Mouse (Mus musculus): Measurements from ENCODE around the gene Rps19. TPM values are rescaled to one million over a fixed set of nuclear protein-coding genes. Genes with fewer than 3 reads are reported as not detected.
"Not testable (repeated sequence)": the region's sequence is repeated elsewhere in the genome, so short reads cannot be mapped to it uniquely, and the experiment has no call there.

Rps19 gene
- polyA plus RNA-seq (2011; ENCODE audit: insufficient read depth, insufficient read length, low read depth, missing spikeins): 2,100 and 2,446 TPM in 2 replicates

DNA sequence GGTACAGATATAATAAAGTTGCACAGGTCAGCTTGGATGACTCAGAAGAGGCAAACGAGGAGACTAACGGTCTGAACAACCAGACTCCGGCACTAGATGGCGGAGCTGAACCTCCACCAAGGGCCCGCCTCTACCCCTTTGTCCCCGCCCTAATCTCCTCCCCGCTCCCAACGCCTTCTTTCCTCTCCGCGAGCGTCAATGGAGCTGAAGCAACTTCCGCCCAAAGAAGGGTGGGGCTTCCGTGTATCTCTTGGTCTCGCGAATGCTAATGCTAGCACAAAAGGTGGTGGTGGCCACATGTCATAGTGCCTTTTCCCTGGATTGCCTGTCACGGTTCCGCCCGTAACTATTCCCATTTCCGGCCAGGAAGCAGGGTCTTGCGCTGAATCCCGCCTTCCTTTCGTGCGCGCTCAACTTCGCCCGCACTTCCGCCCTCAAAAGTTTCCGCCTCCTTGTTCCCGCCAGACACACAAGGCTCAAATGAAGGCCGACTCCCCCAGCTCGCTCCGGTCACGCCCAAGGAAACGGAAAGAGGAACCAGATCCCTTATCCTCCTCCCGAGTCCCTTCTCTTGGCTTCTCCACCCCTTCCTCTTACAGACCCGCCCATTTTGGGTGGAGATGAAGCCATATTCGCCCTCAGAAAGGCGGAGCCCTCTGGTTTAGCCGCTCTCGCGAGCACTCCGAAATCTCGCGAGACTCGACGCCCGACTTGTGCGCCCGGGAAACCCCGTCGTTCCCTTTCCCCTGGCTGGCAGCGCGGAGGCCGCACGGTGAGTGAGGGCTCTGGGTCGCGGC, at the start of gene Rps19:
Gene Rps19 (plus strand): TSS at position 476 of the 797 bp plus-strand sequence.
- peak within 1 kb of the TSS; percentile 94 for H3K4me3 ChIP-seq (ENCODE audit: low read depth, low read length)
- H3K36me3 ChIP-seq (ENCODE audit: control insufficient read depth, insufficient read depth, low read length, poor library complexity, severe bottlenecking): peaks cover 40% of the 10 kb centered on the region
- TF ChIP-seq CTCF (IDR thresholded peaks at IDR 0.05; ENCODE audit: low read depth, low read length) (peak; percentile 53), POLR2A (IDR thresholded peaks at IDR 0.05; ENCODE audit: insufficient read depth, low read length) (no peak)
- H3K9ac ChIP-seq (ENCODE audit: low read depth, poor library complexity, severe bottlenecking): peak within 1 kb of the TSS; percentile 97
- no peaks in the 10 kb centered on the region for H3K9me3 ChIP-seq (replicated peaks; ENCODE audit: control insufficient read depth, insufficient read depth, low read length, poor library complexity, severe bottlenecking)
- no peaks in the 10 kb centered on the region for H3K27me3 ChIP-seq (ENCODE audit: control insufficient read depth, insufficient read depth, low read length, poor library complexity, severe bottlenecking)
- peak within 1 kb of the TSS; percentile 96 for H3K27ac ChIP-seq (ENCODE audit: insufficient read depth, low read length)
- H3K4me1 ChIP-seq (ENCODE audit: control insufficient read depth, insufficient read depth, low read length): peaks cover 3% of the 10 kb centered on the region

DNA sequence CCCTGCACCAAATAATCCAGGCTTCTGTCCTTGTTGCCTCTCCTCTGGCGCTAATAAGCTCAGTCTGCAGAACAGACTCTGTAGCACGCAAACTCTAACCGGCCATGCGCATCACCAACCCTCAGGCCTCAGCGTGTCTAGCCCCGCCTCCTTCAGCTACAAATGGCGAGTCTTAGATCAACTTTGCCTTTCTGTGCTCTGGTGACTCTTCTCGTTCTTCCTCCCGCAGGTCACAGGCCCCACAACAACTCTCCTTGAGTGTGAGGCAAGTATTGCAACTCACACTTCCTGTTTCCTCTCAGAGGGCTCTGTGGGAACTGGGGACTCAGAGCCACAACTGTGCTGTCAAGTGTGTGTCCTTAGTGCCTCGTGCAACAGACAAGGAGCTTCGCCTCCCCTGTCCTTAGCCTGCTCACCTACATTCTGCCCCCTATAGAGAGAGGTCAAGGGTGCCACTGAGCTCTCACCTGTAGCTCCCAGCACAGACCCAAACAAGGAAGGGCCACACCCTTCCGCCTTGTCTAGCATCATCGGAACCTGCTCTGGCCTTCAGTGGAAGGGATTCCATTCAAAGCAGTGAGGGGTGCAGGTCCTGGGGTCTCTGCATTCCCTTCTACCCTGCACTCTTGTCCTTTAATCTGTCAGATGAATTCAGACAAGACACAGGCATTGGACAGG, 45.3 kb upstream of the Rps19 start:
- not testable (repeated sequence) for H3K36me3 ChIP-seq (ENCODE audit: control insufficient read depth, insufficient read depth, low read length, poor library complexity, severe bottlenecking); H3K4me3 ChIP-seq (ENCODE audit: low read depth, low read length); H3K4me1 ChIP-seq (ENCODE audit: control insufficient read depth, insufficient read depth, low read length); H3K27ac ChIP-seq (ENCODE audit: insufficient read depth, low read length); H3K27me3 ChIP-seq (ENCODE audit: control insufficient read depth, insufficient read depth, low read length, poor library complexity, severe bottlenecking); H3K9me3 ChIP-seq (replicated peaks; ENCODE audit: control insufficient read depth, insufficient read depth, low read length, poor library complexity, severe bottlenecking); H3K9ac ChIP-seq (ENCODE audit: low read depth, poor library complexity, severe bottlenecking)

DNA sequence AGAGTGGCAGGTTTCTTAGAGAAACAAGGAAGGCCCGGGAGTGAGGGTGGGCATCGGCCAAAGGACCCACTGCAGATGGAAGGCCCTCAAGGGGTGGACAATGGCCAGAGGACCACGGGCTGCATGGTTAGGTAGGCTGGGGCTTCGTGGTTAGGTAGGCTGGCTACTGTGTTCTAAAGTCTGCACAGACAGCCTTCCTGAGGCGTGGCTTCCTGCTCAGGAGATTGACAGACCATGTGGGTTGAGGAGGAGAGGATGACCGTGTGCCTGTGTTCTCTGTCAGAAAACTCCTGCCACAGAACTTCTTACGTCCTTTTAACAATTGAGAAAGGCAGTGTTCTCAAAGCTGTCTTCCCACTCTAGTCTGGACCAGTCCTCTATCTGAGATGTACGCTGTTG, 44.8 kb upstream of the Rps19 start:
- H3K27me3 ChIP-seq (ENCODE audit: control insufficient read depth, insufficient read depth, low read length, poor library complexity, severe bottlenecking): no peaks in the 10 kb centered on the region
- H3K4me1 ChIP-seq (ENCODE audit: control insufficient read depth, insufficient read depth, low read length): peaks cover 2% of the 10 kb centered on the region
- no peak overlapping the region for H3K4me3 ChIP-seq (ENCODE audit: low read depth, low read length)
- TF ChIP-seq EP300 (IDR thresholded peaks at IDR 0.05; ENCODE audit: insufficient read depth, low read depth, low read length) (no peak), POLR2A (IDR thresholded peaks at IDR 0.05; ENCODE audit: insufficient read depth, low read length) (no peak), CTCF (IDR thresholded peaks at IDR 0.05; ENCODE audit: low read depth, low read length) (no peak)
- no peaks in the 10 kb centered on the region for H3K36me3 ChIP-seq (ENCODE audit: control insufficient read depth, insufficient read depth, low read length, poor library complexity, severe bottlenecking)
- H3K9ac ChIP-seq (ENCODE audit: low read depth, poor library complexity, severe bottlenecking): no peak overlapping the region
- H3K27ac ChIP-seq (ENCODE audit: insufficient read depth, low read length): no peak overlapping the region
- H3K9me3 ChIP-seq (replicated peaks; ENCODE audit: control insufficient read depth, insufficient read depth, low read length, poor library complexity, severe bottlenecking): no peaks in the 10 kb centered on the region

DNA sequence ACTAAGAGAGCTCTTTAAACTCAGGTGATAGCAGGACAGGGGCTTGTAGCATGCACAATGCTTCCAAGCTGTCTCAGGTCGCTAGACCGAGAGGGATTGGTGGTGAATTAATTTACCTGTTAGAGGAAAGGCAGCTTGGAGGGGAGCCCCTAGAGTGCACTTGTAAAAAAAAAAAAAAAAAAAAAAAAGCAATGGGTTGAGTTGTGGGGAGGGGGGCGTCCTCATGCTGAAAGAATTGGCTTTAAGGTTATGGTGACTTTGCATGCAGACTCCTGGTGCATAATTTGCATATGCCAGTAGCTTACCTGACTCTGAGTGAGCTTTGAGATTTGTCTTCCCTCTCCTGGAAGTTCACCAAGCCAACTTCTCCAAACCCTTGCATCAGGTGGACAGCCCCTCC, 43.8 kb upstream of the Rps19 start:
- TF ChIP-seq EP300 (IDR thresholded peaks at IDR 0.05; ENCODE audit: insufficient read depth, low read depth, low read length) (no peak), CTCF (IDR thresholded peaks at IDR 0.05; ENCODE audit: low read depth, low read length) (no peak), POLR2A (IDR thresholded peaks at IDR 0.05; ENCODE audit: insufficient read depth, low read length) (no peak)
- Histone ChIP-seq H3K27ac (ENCODE audit: insufficient read depth, low read length) (no peak overlapping the region), H3K9ac (ENCODE audit: low read depth, poor library complexity, severe bottlenecking) (no peak overlapping the region), H3K4me1 (ENCODE audit: control insufficient read depth, insufficient read depth, low read length) (peaks cover 2% of the 10 kb centered on the region), H3K9me3 (replicated peaks; ENCODE audit: control insufficient read depth, insufficient read depth, low read length, poor library complexity, severe bottlenecking) (no peaks in the 10 kb centered on the region), H3K36me3 (ENCODE audit: control insufficient read depth, insufficient read depth, low read length, poor library complexity, severe bottlenecking) (no peaks in the 10 kb centered on the region), H3K4me3 (ENCODE audit: low read depth, low read length) (no peak overlapping the region), H3K27me3 (ENCODE audit: control insufficient read depth, insufficient read depth, low read length, poor library complexity, severe bottlenecking) (no peaks in the 10 kb centered on the region)

DNA sequence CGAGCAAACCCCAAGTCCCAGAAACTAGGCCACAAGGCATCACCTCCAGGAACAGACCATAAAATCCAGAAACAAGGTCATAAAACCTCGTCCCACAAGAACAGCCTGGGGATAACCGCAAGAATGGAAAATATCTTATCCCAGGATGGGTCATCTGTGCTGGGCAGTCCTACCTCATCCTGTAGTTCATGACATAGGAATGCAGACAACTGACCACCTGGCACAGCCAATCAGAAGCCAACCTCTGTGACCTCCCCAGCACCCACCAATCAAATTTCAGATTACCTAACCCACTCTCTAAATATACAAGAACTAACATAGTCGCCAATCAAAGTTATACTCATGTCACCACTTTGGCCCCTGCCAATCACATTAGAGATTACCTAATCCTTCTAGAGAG, 43.2 kb upstream of the Rps19 start:
- no peak overlapping the region for H3K27ac ChIP-seq (ENCODE audit: insufficient read depth, low read length)
- TF ChIP-seq EP300 (IDR thresholded peaks at IDR 0.05; ENCODE audit: insufficient read depth, low read depth, low read length): no peak
- TF ChIP-seq CTCF (IDR thresholded peaks at IDR 0.05; ENCODE audit: low read depth, low read length): no peak
- no peak for TF ChIP-seq POLR2A (IDR thresholded peaks at IDR 0.05; ENCODE audit: insufficient read depth, low read length)

DNA sequence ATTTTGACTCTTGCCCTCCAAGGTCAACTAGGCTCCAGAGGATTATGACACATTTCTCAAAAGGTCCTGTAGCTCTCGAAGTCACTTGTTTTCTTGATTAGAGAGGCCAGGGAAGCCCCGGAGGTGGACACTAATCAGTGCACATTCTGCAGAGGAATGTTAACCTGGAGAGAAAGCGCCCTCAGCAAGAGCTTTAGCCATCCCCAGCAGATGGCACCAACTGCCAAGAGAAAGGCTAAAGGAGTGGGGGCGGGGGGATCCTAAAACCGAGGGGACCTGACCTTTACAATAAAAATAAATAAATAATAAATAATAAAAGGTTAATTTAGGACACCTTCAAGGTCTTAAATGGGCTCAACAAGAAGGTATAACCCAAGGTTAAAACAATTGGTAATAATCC, 40.0 kb upstream of the Rps19 start:
- Histone ChIP-seq H3K4me3 (ENCODE audit: low read depth, low read length) (no peak overlapping the region), H3K9ac (ENCODE audit: low read depth, poor library complexity, severe bottlenecking) (no peak overlapping the region), H3K4me1 (ENCODE audit: control insufficient read depth, insufficient read depth, low read length) (no peaks in the 10 kb centered on the region), H3K27ac (ENCODE audit: insufficient read depth, low read length) (no peak overlapping the region), H3K27me3 (ENCODE audit: control insufficient read depth, insufficient read depth, low read length, poor library complexity, severe bottlenecking) (no peaks in the 10 kb centered on the region), H3K9me3 (replicated peaks; ENCODE audit: control insufficient read depth, insufficient read depth, low read length, poor library complexity, severe bottlenecking) (no peaks in the 10 kb centered on the region), H3K36me3 (ENCODE audit: control insufficient read depth, insufficient read depth, low read length, poor library complexity, severe bottlenecking) (no peaks in the 10 kb centered on the region)
- no peak for TF ChIP-seq EP300 (IDR thresholded peaks at IDR 0.05; ENCODE audit: insufficient read depth, low read depth, low read length)
- peak; percentile 5 for TF ChIP-seq CTCF (IDR thresholded peaks at IDR 0.05; ENCODE audit: low read depth, low read length)
- TF ChIP-seq POLR2A (IDR thresholded peaks at IDR 0.05; ENCODE audit: insufficient read depth, low read length): no peak

More for the DNA sequence above, 43.2 kb upstream of the Rps19 start:
- no peaks in the 10 kb centered on the region for H3K36me3 ChIP-seq (ENCODE audit: control insufficient read depth, insufficient read depth, low read length, poor library complexity, severe bottlenecking)
- peaks cover 2% of the 10 kb centered on the region for H3K4me1 ChIP-seq (ENCODE audit: control insufficient read depth, insufficient read depth, low read length)
- no peaks in the 10 kb centered on the region for H3K9me3 ChIP-seq (replicated peaks; ENCODE audit: control insufficient read depth, insufficient read depth, low read length, poor library complexity, severe bottlenecking)
- H3K9ac ChIP-seq (ENCODE audit: low read depth, poor library complexity, severe bottlenecking): no peak overlapping the region
- no peak overlapping the region for H3K4me3 ChIP-seq (ENCODE audit: low read depth, low read length)
- H3K27me3 ChIP-seq (ENCODE audit: control insufficient read depth, insufficient read depth, low read length, poor library complexity, severe bottlenecking): no peaks in the 10 kb centered on the region

All from ES-Bruce4 (cell line).